Mouse (Mus musculus): ENCODE data around the gene Hoxc11.

GRCm38 (mm10) chr15:102976171-102976570 is 21.9 kb downstream of the Hoxc11 start, which contains the start of gene Hoxc9:
- TF ChIP-seq MYC (IDR thresholded peaks at IDR 0.05; ENCODE audit: low read depth, low read length) (no peak), MAX (IDR thresholded peaks at IDR 0.05; ENCODE audit: low read length) (no peak), CTCF (conservative IDR thresholded peaks at IDR 0.05 in 1 of 2, IDR thresholded peaks at IDR 0.05 in 1 of 2; ENCODE audit: low read depth in 2 of 2, low read length in 2 of 2) (no peak), PAX5 (IDR thresholded peaks at IDR 0.05; ENCODE audit: low read length) (no peak), JUND (conservative IDR thresholded peaks at IDR 0.05; ENCODE audit: low read depth, low read length) (no peak), EP300 (IDR thresholded peaks at IDR 0.05; ENCODE audit: low read length) (no peak), POLR2A (IDR thresholded peaks at IDR 0.05; ENCODE audit: low read depth, low read length) (no peak)
